Mouse (Mus musculus) monocyte, adult 5-6 weeks (primary cell): ENCODE measurements at regions not wholly inside any gene's neighbourhood (a gene's known extent, or its start where the extent isn't known, plus 50 kb on each side); places are given as distances from the start of the nearest gene placed in this dataset.

Experiments used
- ATAC-seq: fragments of 153-309, 156-312 bp; replicated peaks from 2 replicates; pipeline ENCODE4 v1.8.0; 2017; ENCODE audit warnings: mild to moderate bottlenecking; ENCODE audit not compliant: low TSS enrichment, insufficient number of reproducible peaks, severe bottlenecking, poor library complexity, low FRiP score

DNA sequence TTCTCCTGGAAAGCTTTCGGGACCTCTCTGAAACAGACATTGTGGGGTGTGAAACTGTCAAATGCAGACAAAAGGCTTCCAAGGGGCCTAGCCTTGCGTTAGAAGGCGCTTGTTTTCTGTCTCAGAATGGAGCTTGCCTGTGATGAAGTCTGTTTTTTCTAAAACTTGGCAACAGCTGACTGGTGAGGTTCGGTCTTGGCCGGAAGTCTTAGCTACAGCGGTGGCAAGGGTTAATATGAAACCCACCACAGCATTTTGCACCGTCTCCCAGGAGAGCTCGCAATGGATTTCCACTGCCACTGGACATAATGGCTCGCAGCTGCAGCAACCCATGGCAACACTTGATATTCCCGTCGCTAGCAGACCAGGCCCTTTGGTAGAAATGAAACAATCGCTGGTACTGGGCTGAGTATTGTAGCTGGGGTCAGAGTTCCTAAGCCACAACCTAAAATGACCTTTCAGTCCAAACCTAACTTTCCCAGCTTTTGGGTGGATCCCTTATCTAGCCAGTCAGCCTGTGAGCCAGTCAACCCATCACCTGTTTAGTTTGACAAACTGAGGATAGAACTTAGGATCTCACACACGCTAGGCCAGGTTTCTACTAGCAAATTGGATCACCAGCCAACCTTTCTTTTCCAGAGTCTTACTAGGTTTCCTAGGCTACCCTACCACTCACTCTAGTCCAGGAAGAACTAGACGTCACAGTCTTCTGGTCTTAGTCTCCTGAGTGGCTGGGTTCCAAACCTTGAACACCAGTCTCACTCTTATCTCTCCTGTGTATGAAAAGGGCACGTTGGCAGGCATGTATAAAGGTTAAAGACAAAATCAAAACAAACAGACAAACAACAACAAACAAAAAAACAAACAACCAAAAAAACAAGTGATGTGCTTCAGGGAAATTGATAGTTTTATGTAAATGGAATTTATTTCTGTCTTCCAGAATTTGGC is 592.7 kb downstream of the Kcnj2 start:
- ATAC-seq = no peak

DNA sequence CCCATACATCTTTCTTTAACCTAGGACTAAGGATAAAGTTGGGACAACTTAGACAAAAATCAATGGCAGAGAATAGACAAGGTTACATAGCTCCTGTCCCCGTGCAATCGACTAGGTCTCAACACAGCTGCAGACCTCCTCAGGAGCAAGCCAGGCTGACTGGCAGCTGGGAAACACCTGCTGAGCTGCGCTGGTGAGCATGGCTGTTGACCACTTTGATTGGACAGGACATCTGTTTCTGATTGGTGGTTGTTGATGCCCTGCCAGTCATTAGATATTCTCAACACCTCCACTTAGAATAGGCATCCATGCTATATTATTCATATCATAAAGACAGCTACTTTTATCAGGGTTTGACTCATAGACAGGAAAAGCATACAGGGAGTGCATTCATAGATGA is 597.3 kb downstream of the Kcnj2 start:
- ATAC-seq = no peak

DNA sequence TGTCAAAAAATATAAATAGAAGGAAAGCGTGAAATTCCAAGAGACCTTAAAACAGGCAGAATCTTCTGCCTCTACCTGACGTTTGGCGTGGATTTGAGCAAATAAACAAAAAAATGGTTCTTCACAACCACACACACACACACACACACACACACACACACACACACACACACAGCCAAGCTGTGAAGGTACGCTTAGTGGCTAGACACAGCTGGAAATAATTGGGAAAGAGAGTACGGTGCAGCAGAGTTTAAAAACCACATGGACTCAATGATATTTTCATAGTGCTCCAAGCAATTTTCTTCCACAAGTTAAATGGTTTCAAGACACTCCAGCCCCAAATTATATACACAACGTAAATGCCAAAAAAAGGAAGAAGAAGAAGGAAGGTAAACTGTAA is 600.4 kb downstream of the Kcnj2 start:
- ATAC-seq = no peak

DNA sequence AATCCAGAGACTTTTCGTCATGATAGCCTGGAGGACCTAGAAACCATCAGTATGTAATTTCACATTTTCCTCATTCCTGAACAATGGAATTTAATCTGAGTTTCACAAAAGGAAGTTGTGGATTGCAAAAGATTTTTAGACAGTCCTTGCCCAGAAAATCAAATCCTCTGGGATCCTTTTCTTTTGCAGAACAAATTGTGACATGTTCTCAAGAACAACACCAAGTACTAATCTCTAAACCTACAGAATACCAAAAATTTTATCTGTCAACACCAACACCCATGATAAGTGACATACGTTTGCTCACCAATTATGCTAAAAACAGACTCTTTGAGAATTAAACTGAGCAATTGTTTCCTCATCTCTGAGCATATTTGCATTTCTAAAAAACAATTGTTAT is 605.9 kb downstream of the Kcnj2 start:
- no peak for ATAC-seq

DNA sequence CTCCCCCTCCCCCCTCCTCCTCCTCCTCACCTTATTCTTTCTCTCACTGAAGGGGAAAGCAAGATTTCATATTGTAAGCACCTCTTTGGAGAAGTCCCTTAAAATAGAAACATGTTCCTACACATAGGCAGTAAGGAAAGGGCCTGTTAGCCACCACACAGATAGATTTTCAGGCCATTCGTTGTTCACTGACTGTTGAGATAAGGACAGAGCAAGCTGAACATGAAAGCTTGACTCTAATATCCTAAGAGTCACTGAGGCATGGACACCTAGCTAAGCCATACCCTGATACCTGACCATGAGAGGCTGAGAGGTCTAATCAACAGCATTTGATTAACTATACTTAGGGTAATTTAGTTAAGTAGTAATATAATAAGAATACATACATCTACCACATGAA is 609.7 kb downstream of the Kcnj2 start:
- no peak for ATAC-seq

DNA sequence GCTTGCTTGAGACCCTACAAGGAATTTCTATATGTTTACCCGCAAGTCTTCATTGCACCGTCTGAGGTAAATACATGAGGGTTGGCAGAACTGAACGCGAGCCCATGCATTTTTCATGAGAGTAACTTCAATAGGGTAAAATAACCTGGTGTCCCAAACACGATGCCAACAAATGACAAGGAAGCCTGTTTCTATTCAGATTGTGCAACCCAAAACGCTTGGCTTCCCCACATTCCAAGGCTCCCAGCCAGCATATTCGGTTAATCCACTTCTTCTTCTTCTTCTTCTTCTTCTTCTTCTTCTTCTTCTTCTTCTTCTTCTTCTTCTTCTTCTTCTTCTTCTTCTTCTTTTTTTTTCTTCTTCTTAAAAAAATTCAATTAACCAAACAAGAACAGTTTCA is 616.4 kb downstream of the Kcnj2 start:
- no peak for ATAC-seq

DNA sequence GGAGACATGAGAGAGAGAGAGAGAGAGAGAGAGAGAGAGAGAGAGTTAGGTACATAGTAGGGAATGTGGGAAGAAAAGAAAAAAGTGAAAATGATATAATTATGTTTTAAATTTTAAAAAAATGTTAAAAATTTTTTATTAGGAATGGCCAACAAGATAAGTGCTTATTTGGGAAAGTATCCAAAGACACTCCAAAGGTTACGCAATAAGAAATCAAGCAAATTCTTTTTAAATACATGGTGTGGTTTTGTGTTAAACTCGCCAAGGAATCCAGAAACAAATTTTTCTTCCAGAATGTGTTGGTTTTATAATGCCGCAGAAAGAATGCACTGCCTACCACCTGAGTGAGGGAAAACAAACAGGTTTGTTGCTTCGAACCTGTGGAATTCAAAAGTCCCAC is 617.9 kb downstream of the Kcnj2 start:
- no peak for ATAC-seq

DNA sequence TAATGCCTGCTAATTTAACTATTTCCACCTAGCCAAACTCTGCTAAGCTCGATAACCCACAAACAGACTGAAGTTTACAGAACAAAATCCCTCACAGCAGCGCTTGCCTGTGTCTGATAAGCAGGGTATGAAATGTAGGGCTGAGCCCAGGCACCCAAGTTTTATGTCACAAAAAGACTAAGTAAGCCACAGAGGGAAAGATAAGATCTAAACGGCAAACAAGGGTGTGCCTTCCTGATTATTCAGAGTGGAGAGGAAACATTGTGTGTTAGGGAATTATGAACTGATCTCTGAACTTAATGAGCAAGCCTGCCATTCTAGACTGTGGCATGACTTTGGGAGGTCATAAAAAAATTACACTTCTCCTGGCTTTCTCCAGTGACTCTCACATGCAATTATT is 621.8 kb downstream of the Kcnj2 start:
- ATAC-seq = no peak

DNA sequence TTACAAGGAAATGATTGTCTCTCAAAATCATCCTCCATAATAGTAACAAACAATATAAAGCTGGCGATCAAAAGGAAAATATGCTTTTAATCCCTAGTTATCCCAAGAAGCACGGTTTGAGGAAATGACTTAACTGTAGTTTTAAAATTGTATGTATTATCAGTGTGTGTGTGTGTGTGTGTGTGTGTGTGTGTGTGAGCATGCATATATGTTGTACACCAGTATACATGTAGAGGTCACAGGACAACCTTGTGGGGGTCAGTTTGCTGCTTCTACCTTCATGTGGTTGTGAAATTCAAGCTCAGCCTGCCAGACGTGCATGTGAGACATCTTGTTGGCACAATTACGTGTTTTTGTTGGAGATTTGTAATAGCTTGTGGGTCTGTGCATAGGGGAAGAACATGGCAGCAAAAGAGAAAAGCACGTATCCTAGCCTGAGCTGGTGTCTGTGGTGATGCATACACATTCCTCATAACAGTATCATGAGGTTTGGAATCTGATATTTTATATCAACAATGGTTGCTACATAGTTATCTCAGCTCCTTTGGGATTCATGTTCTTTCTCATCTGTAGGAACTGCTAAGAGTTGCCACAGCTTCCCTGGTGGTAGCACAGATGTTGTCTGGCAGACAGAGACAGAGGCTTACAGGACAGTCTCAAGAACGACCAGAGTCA is 622.4 kb downstream of the Kcnj2 start:
- no peak for ATAC-seq

DNA sequence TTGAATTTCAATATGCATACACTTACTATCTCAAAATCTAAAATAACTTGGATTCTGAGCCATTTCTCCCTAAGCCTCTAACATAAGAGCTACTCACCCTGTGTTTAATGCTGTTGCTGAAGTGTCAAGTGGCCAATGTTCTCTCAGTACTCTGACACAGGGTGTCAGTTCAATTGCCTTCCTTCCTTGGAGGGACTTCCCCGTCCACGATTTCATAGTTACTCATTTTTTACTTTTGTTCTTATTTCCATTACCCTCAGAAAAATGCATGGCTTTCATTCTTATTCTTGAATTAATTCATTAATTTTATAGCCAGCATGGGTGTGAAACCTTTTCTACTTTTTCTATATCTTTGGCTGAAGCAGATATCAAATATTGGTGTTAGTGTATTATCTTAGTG is 623.9 kb downstream of the Kcnj2 start:
- ATAC-seq = no peak

DNA sequence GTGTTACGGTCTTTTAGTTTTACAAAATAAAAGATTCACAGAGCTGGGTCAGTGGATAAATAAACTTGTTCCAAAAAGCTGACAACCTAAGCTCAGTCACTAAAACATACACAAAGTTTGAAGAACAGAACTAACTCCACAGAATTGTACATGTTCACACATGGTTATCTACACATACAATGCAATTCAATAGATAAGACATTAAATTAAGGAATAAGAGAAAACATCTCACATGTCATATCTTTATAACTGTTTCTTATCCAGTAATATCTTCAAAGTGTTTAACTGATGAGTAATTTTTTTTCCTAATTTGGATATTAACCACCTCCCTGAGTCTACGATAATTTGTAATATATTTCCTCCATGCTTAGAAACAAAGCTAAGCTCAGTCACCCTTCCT is 625.5 kb downstream of the Kcnj2 start:
- ATAC-seq = no peak

DNA sequence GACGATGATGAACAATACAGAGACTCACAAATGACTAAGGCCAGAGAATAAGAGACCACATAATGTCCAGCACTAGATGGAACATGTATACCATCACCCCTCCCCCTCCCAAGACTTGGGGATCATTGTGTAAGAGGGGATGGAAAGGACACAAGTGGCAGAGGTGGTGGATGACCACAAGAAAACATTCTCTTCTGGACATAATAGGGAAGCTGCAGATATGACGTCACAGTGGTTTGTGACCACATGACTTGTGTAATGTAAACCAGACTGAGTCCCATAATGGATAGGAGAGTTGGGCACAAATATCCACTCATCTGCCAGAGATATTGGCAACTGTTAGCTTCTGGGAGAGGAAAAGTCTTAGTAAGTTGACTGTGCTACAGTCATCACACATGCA is 630.7 kb downstream of the Kcnj2 start:
- ATAC-seq = no peak

DNA sequence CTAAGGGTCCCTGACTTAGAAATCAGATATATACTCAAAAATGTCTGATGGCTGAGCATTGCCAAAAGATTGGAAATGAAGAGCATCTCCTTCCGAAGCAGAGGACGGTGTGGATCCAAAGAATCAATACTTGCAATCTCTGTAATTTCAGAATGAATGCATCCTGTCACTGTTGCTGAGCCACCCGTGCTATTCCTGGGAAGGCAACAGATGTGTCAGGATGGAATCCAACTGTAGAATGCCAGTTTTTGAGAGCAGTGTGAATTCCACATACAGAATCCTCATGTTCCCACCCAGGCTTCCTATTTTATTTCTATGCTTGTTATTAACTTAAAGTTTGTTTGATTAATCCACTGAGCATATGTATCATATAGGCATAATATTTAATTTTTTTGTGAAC is 633.9 kb downstream of the Kcnj2 start:
- ATAC-seq = no peak

DNA sequence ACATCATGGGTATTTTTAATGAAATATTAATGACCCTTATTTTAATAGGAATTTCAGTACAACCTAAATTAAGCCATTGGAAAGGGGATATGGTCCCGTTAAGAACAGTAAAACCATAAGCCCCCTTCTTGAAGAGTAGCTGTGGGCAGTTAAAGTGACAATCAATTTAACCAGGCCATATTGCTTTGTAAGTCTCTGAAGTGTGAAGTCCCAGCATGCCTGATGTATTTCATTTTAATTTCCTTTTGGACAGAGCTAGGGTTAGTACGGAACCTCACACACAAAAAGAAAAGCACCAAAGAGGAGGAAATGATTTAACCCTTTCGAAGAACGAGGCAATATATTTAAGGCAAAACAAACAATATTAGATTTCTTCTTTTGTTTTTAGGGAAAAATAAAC is 640.9 kb downstream of the Kcnj2 start:
- no peak for ATAC-seq

DNA sequence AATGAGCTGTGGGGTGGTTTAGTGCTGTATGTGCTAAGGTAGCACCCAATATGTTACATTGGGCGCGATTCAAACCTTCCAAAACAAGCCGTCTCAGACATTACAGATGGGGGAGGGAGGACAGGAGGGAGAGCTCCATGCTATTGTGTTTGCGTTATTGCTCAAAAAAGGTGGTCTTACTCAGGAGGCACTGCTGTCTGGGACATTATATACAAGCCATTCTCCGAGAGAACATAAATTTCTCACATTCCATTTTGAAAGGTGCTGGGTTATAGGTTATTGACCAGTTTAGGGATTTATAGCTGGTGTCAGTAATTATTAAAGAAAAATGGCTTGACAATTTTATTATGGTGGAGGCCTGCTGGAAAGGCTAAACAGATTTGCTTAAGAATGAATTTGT is 649.4 kb downstream of the Kcnj2 start:
- no peak for ATAC-seq

DNA sequence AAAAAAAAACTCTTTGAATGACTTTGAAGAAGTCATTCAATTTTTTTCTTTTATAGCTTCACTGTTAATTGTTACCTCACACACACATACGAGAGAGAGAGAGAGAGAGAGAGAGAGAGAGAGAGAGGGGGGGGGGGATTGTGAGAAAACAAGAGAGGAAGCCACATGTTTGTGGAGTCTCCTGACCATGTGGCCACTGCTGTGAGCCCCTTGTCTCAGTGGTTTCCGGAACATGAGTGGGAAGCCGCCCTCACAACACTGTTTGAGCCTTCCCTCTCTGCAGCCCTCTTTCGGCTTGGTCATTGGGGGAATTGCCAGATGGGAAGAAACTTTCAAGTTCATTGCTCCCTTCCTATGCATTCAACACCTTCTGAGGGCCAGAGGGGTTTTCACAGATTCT is 656.3 kb downstream of the Kcnj2 start:
- no peak for ATAC-seq

DNA sequence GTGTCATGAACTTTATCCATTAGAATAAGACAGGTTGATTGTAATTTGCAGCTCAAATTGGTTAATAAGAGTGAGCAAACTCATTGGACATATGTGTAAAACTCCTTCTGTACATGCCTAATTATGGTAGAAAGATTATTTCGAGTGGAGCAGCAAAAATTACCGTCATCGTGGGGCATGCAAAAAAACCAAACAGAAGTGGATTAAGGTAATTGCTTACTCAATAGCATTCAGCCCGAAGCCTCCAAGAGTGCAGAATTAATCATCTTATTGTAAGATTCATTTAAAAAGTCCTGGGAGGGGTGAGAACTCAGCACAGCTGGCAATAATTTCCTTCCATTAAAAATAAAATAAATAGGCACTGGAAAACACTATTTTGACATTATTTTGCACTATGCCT is 662.2 kb downstream of the Kcnj2 start:
- no peak for ATAC-seq

DNA sequence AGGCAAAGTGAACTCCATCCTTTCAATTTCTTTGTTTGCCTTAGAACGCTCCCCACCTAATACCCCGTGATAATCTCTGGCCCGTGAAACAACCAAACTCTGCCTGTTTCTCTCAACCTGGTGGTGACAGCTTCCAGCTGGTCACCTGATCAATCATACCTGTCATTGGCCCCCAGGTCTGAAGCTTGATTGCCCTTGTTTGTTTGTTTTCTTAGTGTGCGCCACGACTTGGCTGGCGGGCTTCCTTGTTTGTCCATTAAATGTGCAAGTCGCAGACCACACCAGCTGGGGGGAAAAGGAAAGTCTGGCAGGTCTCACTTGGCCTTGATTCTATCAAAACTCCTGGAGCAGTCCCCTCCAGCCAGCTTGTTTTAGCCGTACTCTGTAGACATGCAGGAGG is 666.1 kb downstream of the Kcnj2 start:
- no peak for ATAC-seq

DNA sequence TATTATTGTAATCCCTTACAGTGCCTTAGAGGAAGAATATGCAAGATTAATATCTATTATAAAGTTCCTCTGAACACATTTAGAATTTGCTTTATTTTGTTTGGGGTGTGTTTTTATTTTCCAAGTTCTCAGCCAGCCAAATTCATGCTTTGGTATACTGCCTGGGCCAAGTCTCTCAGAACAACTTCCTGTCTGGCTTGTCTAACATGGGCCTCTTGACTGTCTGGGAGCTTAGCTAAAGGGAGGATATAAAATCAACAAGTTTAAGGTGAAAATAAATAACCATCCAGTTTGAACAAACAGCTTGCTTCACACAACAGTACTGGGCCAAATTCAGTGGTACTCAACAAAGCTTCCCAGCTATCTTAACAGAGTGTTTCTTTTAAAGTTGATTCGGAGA is 669.5 kb downstream of the Kcnj2 start:
- no peak for ATAC-seq

DNA sequence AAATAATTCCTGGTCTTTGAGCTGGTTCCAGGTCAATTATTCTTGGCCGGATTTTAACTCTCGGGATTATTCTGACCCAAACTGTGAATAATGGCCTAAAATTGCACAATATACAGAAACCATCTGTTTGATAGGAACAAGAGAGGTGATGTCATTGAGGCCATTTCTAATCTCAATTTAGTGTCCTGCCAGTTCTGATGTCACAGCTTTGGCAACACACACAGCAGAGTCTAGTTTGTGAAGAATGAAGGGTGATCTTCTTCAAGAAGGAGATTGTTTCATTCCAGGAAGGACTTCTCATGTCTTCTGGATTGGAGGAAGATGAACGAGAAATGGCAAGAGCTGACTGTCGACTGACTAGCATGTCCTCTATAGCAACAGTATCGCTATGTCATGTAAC is 670.0 kb downstream of the Kcnj2 start:
- no peak for ATAC-seq
